Mouse (Mus musculus) adrenal gland, adult 18-20 months (tissue): ENCODE measurements around the gene Rsph6a. TPM values are rescaled to one million over a fixed set of nuclear protein-coding genes. Genes with fewer than 3 reads are reported as not detected.

Experiments
- DNase-seq, 2 experiments: peaks; one replicate each; pipeline ENCODE4 v3.0.0; 2021 to 2022; ENCODE audit warnings: low spot score in 2 of 2
- total RNA-seq, 2 experiments: library from RNA; stranded (reverse); gene quantifications; 1 replicate in 1 of 2; 2 replicates in 1 of 2; pipeline ENCODE4 v1.2.3; 2021

The Rsph6a gene
- total RNA-seq, 2 experiments from 2014 or later, result not detected

- DNase-seq, result peak in 1 of 2 experiments; percentile 42
Measured at GRCm38 (mm10) chr7:19077761-19078160, 23.3 kb downstream of the Rsph6a start.

- DNase-seq, result no peak
Measured at GRCm38 (mm10) chr7:19078732-19079131, 24.2 kb downstream of the Rsph6a start.

DNA sequence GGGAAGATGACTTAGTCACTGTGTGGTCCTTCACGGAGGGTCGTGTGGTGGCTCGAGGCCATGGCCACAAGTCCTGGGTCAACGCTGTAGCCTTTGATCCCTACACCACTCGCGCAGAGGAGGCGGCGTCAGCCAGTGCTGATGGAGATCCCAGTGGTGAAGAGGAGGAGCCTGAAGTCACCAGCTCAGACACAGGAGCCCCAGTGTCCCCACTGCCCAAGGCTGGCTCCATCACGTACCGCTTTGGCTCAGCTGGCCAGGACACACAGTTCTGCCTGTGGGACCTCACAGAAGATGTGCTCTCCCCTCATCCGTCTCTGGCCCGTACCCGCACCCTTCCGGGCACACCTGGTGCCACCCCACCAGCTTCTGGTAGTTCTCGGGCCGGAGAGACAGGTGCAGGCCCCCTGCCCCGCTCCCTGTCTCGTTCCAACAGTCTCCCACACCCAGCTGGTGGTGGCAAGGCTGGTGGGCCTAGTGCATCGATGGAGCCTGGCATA lies 26.0 kb downstream of the Rsph6a start:
- DNase-seq, result no peak

- DNase-seq, result no peak
Measured at GRCm38 (mm10) chr7:19082171-19082570, 27.7 kb downstream of the Rsph6a start.

GRCm38 (mm10) chr7:19083096-19083495 lies 28.6 kb downstream of the Rsph6a start:
- no peak for DNase-seq

DNA sequence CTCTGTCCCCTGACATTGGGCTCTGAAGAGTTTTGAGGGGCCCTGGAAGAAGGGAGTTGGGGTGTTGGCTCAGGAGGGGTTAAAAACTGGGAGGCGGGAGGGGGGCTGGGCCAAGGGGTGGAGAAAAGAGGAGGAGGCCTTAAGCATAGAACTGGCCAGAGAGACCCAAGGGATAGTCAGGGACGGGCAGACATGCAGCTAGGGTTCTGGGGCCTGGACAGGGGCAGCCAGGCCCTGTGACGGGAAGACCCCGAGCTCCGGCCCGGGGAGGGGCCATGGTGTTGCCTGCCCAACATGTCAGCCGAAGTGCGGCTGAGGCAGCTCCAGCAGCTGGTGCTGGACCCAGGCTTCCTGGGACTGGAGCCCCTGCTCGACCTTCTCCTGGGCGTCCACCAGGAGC lies 29.2 kb downstream of the Rsph6a start, which contains the start of gene Dmpk:
Gene Dmpk (plus strand): TSS at position 149 of the 400 bp plus-strand sequence.
- peak; percentile 65 to 68 for DNase-seq

DNA sequence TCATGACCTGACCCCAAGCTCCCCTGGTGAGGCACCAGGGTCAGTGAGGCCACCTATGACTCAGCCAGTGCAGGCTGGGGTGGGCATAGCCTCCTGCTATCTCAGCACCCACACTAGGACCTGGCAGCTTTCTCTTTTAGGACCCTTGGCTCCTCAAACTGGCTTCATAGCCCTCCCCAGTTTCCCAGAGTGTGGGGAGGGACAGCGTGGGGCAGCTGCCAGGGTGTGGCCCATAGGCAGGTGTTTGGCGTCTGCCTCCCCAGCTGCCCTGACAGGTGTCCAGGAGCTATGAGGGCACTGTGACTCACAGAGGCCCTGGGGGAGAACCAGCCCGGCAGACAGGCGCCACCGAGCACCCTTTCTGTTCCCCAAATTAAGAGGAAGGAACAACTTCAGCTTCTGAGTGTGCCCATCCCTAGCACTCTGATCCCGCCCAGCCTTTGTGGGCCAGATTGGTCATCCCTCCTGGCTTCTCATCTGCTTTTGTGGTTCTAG lies 29.8 kb downstream of the Rsph6a start:
- DNase-seq, result no peak

- no peak for DNase-seq
Measured at GRCm38 (mm10) chr7:19084921-19085473, 30.5 kb downstream of the Rsph6a start.

GRCm38 (mm10) chr7:19085495-19085894 lies 31.0 kb downstream of the Rsph6a start:
- DNase-seq, result no peak

DNA sequence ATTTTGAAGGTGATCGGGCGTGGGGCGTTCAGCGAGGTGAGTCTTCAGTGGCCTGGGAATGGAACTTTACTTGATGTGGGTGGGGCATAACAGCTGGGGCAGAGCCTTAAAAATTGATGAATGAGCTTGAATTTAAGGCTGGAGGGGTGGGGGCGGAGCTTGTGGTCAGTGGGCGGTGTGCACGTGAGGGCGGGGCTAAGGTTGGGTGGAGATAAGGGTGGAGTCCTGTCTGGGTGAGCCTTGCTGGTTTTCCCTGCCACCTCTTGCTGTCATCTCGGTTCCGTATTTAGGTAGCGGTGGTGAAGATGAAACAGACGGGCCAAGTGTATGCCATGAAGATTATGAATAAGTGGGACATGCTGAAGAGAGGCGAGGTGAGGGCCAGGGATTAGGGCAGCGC lies 31.6 kb downstream of the Rsph6a start:
- DNase-seq, result peak in 1 of 2 experiments; percentile 68

DNA sequence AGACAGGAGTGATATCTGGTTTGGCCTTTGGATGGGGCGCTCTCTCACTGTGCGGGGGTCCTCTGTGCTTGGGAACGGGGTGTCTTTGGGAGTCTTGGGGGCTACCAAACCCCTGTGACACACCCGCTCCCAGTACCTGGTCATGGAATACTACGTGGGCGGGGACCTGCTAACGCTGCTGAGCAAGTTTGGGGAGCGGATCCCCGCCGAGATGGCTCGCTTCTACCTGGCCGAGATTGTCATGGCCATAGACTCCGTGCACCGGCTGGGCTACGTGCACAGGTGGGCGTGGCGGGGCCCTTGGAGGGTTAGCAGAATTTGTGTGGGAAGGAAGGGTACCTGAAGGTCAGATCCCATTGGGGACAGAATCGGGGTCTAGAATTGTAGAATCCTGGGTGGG lies 32.3 kb downstream of the Rsph6a start:
- DNase-seq, result no peak

DNA sequence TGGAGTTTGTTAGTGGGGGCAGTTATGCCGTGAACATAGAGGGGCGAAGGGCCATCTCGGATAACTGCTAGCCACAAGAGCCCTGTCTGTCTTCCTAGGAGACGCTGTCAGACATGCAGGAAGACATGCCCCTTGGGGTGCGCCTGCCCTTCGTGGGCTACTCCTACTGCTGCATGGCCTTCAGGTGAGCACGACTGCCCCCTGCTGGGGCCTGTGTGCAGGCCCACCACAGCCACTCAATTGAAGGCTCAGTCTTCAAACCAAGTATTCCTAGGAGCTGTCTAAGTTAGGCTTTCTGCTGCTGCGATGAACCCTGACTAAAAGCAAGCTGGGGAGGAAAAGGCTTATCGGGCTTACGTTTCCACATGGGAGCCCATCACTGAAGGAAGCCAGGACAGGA lies 34.3 kb downstream of the Rsph6a start:
- DNase-seq, result peak in 1 of 2 experiments; percentile 76

DNA sequence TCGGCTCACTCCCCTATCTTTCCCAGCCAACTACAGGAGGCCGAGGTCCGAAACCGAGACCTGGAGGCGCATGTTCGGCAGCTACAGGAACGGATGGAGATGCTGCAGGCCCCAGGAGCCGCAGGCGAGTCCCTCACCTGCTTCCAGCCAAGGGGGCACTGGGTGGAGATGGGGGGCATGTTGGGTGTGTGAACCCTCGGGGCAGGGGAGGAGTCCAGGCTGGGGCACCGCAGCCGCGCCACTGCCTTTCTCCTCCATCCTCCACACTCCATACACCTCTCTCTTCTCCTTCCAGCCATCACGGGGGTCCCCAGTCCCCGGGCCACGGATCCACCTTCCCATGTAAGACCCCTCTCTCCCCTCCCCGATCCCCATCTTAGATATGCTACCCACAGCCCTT lies 37.4 kb downstream of the Rsph6a start:
- DNase-seq, result no peak

- peak in 1 of 2 experiments; percentile 58 for DNase-seq
Measured at GRCm38 (mm10) chr7:19092381-19093173, 38.1 kb downstream of the Rsph6a start.

GRCm38 (mm10) chr7:19093174-19093521 lies 38.7 kb downstream of the Rsph6a start:
- DNase-seq, result peak; percentile 84 to 87

DNA sequence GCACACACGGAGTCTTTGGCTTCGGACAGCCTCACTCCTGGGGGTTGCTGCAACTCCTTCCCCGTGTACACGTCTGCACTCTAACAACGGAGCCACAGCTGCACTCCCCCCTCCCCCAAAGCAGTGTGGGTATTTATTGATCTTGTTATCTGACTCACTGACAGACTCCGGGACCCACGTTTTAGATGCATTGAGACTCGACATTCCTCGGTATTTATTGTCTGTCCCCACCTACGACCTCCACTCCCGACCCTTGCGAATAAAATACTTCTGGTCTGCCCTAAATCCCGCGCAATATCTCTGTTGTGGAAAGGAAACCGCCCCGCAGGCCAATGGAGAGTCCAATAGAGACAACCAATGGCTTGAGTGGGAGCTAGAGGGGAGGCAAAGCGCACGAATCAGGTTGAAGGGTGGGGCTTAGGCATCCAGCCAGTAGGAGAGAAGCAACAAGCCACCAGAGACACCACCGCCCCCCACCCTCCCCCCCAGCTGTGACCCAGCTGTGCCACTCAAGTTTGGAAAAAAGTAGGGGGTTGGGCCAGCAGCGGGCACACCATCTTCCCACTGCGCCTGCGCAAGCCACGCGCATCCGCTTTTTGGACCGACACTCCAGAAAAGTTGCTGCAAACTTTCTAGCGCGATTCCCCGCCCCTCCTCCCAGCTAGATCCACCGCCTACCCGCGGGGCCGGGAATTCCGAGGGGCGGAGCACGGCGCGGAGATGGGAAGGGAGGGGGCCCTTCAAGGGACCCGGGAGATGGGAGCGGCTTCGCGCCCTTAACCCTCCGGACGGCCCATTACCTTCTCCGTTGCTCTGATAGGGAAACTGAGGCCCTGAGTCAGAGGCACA lies 39.3 kb downstream of the Rsph6a start:
- peak; percentile 94 for DNase-seq

- no peak for DNase-seq
Measured at GRCm38 (mm10) chr7:19094471-19094825, 40.0 kb downstream of the Rsph6a start, which contains the start of gene Six5. Gene Six5, plus strand, starts transcription at chr7:19094594.

DNA sequence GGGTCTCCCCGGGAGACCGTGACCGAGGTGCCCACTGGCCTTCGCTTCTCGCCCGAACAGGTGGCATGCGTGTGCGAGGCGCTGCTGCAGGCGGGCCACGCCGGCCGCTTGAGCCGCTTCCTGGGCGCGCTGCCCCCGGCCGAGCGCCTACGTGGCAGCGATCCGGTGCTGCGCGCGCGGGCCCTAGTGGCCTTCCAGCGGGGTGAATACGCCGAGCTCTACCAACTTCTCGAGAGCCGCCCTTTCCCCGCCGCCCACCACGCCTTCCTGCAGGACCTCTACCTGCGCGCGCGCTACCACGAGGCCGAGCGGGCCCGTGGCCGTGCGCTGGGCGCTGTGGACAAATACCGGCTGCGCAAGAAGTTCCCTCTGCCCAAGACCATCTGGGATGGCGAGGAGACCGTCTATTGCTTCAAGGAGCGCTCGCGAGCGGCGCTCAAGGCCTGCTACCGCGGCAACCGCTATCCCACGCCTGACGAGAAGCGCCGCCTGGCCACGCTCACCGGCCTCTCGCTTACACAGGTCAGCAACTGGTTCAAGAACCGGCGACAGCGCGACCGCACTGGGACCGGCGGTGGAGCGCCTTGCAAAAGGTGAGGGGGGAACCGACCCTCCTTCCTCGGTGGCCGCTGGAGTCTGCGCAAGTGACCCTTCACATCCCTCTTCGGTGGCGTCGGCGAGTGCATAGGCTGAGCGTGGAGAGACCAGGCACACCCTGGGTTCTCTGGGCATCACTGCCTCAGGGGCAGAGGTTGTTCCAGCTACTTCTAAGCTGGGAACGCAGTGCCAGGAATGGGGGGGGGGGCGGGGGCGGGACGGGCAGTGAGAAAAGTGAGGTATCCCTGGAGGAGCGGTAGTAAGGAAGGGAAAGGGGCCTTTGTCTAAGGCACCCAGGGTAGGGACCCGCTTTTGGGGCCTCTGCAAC lies 40.6 kb downstream of the Rsph6a start:
- peak; percentile 63 to 70 for DNase-seq

DNA sequence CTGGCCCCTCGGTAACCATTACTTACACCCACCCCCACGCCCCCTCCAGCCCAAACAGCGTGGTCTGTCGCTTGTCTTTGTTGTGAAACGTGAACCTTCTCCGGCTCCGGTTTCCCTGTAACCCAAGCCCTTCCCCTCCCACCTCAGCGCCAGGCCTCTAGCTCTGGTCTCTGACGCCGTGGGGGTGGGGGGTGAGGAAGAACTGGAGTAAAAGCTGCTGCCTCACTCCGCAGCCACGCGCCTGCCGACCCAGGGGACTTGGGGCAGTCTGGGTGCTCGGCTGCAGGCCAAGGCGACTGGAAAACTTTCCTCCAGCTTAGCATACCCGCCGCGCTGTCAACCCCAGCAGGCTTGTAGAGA lies 41.2 kb downstream of the Rsph6a start:
- peak; percentile 49 to 62 for DNase-seq

- DNase-seq, result no peak
Measured at GRCm38 (mm10) chr7:19096421-19096976, 42.0 kb downstream of the Rsph6a start.
